Mouse (Mus musculus): ENCODE measurements at regions not wholly inside any gene's neighbourhood (a gene's known extent, or its start where the extent isn't known, plus 50 kb on each side); places are given as distances from the start of the nearest gene placed in this dataset.

GRCm38 (mm10) chr4:72444177-72444770 lies 243.6 kb upstream of the Tle1 start:
- Histone ChIP-seq H3K9ac (no peak overlapping the region), H3K27me3 (replicated peaks) (no peaks in the 10 kb centered on the region), H3K36me3 (no peaks in the 10 kb centered on the region), H3K4me1 (no peaks in the 10 kb centered on the region), H3K4me2 (replicated peaks) (no peak overlapping the region), H3K4me3 (no peak overlapping the region), H3K9me3 (no peaks in the 10 kb centered on the region), H3K27ac (no peak overlapping the region)
- ATAC-seq (ENCODE audit: low FRiP score, low read depth), result no peak

- ATAC-seq (ENCODE audit: low FRiP score, low read depth), result no peak
- no peak overlapping the region for H3K4me3 ChIP-seq
- no peaks in the 10 kb centered on the region for H3K27me3 ChIP-seq (replicated peaks)
Measured at GRCm38 (mm10) chr4:72437367-72437766, 236.6 kb upstream of the Tle1 start.

GRCm38 (mm10) chr4:72425316-72425715 lies 224.6 kb upstream of the Tle1 start:
- ATAC-seq (ENCODE audit: low FRiP score, low read depth), result no peak
- H3K4me3 ChIP-seq, result no peak overlapping the region
- no peak overlapping the region for H3K27ac ChIP-seq
- no peak overlapping the region for H3K9ac ChIP-seq
- no peaks in the 10 kb centered on the region for H3K27me3 ChIP-seq (replicated peaks)
- 97% methylated on average over 1 of the region's 1 CpGs for WGBS
- no peaks in the 10 kb centered on the region for H3K9me3 ChIP-seq
- no peaks in the 10 kb centered on the region for H3K36me3 ChIP-seq
- no peak overlapping the region for H3K4me2 ChIP-seq (replicated peaks)
- H3K4me1 ChIP-seq, result no peaks in the 10 kb centered on the region

More at GRCm38 (mm10) chr4:72437367-72437766, 236.6 kb upstream of the Tle1 start:
- Histone ChIP-seq H3K4me1 (no peaks in the 10 kb centered on the region), H3K36me3 (no peaks in the 10 kb centered on the region), H3K27ac (no peak overlapping the region), H3K9me3 (no peaks in the 10 kb centered on the region), H3K4me2 (replicated peaks) (no peak overlapping the region), H3K9ac (no peak overlapping the region)

- H3K4me2 ChIP-seq (replicated peaks), result no peak overlapping the region
- H3K4me1 ChIP-seq, result no peaks in the 10 kb centered on the region
- no peak overlapping the region for H3K4me3 ChIP-seq
- no peak overlapping the region for H3K9ac ChIP-seq
- ATAC-seq (ENCODE audit: low FRiP score, low read depth), result no peak
- H3K9me3 ChIP-seq, result no peaks in the 10 kb centered on the region
- H3K27ac ChIP-seq, result no peak overlapping the region
- H3K27me3 ChIP-seq (replicated peaks), result no peaks in the 10 kb centered on the region
- H3K36me3 ChIP-seq, result no peaks in the 10 kb centered on the region
- 89% methylated on average over 8 of the region's 8 CpGs for WGBS
Measured at GRCm38 (mm10) chr4:72412100-72412788, 211.5 kb upstream of the Tle1 start.

GRCm38 (mm10) chr4:72411343-72411742 lies 210.6 kb upstream of the Tle1 start:
- no peaks in the 10 kb centered on the region for H3K36me3 ChIP-seq
- H3K27ac ChIP-seq, result no peak overlapping the region
- ATAC-seq (ENCODE audit: low FRiP score, low read depth), result no peak
- no peak overlapping the region for H3K9ac ChIP-seq
- H3K4me1 ChIP-seq, result no peaks in the 10 kb centered on the region
- H3K9me3 ChIP-seq, result no peaks in the 10 kb centered on the region
- 95% methylated on average over 3 of the region's 3 CpGs for WGBS
- no peak overlapping the region for H3K4me3 ChIP-seq
- H3K27me3 ChIP-seq (replicated peaks), result no peaks in the 10 kb centered on the region
- H3K4me2 ChIP-seq (replicated peaks), result no peak overlapping the region

- no peak for ATAC-seq (ENCODE audit: low FRiP score, low read depth)
- H3K4me2 ChIP-seq (replicated peaks), result no peak overlapping the region
- 89% methylated on average over 1 of the region's 1 CpGs for WGBS
Measured at GRCm38 (mm10) chr4:72400759-72401158, 200.0 kb upstream of the Tle1 start.

GRCm38 (mm10) chr4:72391887-72392435 lies 191.2 kb upstream of the Tle1 start:
- peak; percentile 40; the same call in 1 of the 2 replicates for ATAC-seq (ENCODE audit: low FRiP score, low read depth)
- no peaks in the 10 kb centered on the region for H3K36me3 ChIP-seq
- 80% methylated on average over 3 of the region's 3 CpGs for WGBS
- no peak overlapping the region for H3K27ac ChIP-seq
- no peak overlapping the region for H3K4me2 ChIP-seq (replicated peaks)
- no peak overlapping the region for H3K4me3 ChIP-seq
- no peaks in the 10 kb centered on the region for H3K9me3 ChIP-seq
- H3K9ac ChIP-seq, result no peak overlapping the region
- H3K4me1 ChIP-seq, result no peaks in the 10 kb centered on the region
- 0 out of 2 replicates have a peak, but pooled peaks cover 6% of the 10 kb centered on the region for H3K27me3 ChIP-seq (replicated peaks)

More at GRCm38 (mm10) chr4:72400759-72401158, 200.0 kb upstream of the Tle1 start:
- H3K9ac ChIP-seq, result no peak overlapping the region
- no peak overlapping the region for H3K27ac ChIP-seq
- no peaks in the 10 kb centered on the region for H3K4me1 ChIP-seq
- H3K36me3 ChIP-seq, result no peaks in the 10 kb centered on the region
- no peaks in the 10 kb centered on the region for H3K9me3 ChIP-seq
- H3K27me3 ChIP-seq (replicated peaks), result no peaks in the 10 kb centered on the region
- no peak overlapping the region for H3K4me3 ChIP-seq

- Histone ChIP-seq H3K4me3 (no peak overlapping the region), H3K9me3 (no peaks in the 10 kb centered on the region), H3K36me3 (no peaks in the 10 kb centered on the region), H3K27me3 (replicated peaks) (0 out of 2 replicates have a peak, but pooled peaks cover 6% of the 10 kb centered on the region), H3K9ac (no peak overlapping the region), H3K27ac (no peak overlapping the region), H3K4me1 (no peaks in the 10 kb centered on the region), H3K4me2 (replicated peaks) (no peak overlapping the region)
- no peak for ATAC-seq (ENCODE audit: low FRiP score, low read depth)
- WGBS, result 90% methylated on average over 5 of the region's 5 CpGs
Measured at GRCm38 (mm10) chr4:72389811-72390625, 189.3 kb upstream of the Tle1 start.

GRCm38 (mm10) chr4:72384901-72385264 lies 184.2 kb upstream of the Tle1 start:
- no peak overlapping the region for H3K4me3 ChIP-seq
- H3K9ac ChIP-seq, result no peak overlapping the region
- H3K4me1 ChIP-seq, result peaks cover 8% of the 10 kb centered on the region; the same call in 1 of the 2 replicates
- peak overlapping the region; percentile 43; the same call in 1 of the 2 replicates for H3K4me2 ChIP-seq (replicated peaks)
- 21% methylated on average over 12 of the region's 12 CpGs for WGBS
- H3K27ac ChIP-seq, result no peak overlapping the region
- H3K36me3 ChIP-seq, result no peaks in the 10 kb centered on the region
- peak; percentile 88 for ATAC-seq (ENCODE audit: low FRiP score, low read depth)
- H3K27me3 ChIP-seq (replicated peaks), result 0 out of 2 replicates have a peak, but pooled peaks cover 10% of the 10 kb centered on the region
- no peaks in the 10 kb centered on the region for H3K9me3 ChIP-seq

GRCm38 (mm10) chr4:72384259-72384900 lies 183.7 kb upstream of the Tle1 start:
- no peak overlapping the region for H3K27ac ChIP-seq

GRCm38 (mm10) chr4:72383729-72384128 lies 183.0 kb upstream of the Tle1 start:
- Histone ChIP-seq H3K36me3 (no peaks in the 10 kb centered on the region), H3K27me3 (replicated peaks) (0 out of 2 replicates have a peak, but pooled peaks cover 16% of the 10 kb centered on the region), H3K4me1 (peaks cover 8% of the 10 kb centered on the region; the same call in 1 of the 2 replicates), H3K9ac (no peak overlapping the region), H3K27ac (no peak overlapping the region), H3K4me2 (replicated peaks) (no peak overlapping the region), H3K9me3 (no peaks in the 10 kb centered on the region), H3K4me3 (no peak overlapping the region)
- 27% methylated on average over 2 of the region's 2 CpGs for WGBS
- no peak for ATAC-seq (ENCODE audit: low FRiP score, low read depth)

More at GRCm38 (mm10) chr4:72384259-72384900, 183.7 kb upstream of the Tle1 start:
- peak; percentile 33 for ATAC-seq (ENCODE audit: low FRiP score, low read depth)
- Histone ChIP-seq H3K4me1 (peaks cover 8% of the 10 kb centered on the region; the same call in 1 of the 2 replicates), H3K4me2 (replicated peaks) (peak overlapping the region; percentile 43; the same call in 1 of the 2 replicates), H3K27me3 (replicated peaks) (0 out of 2 replicates have a peak, but pooled peaks cover 15% of the 10 kb centered on the region), H3K4me3 (no peak overlapping the region), H3K9me3 (no peaks in the 10 kb centered on the region), H3K36me3 (no peaks in the 10 kb centered on the region), H3K9ac (no peak overlapping the region)
- WGBS, result 75% methylated on average over 5 of the region's 5 CpGs

Measured in neural tube, embryonic 12.5 days (tissue).